Mouse (Mus musculus) lung, postnatal 36 days (tissue): Measurements from ENCODE around the gene Socs3.

Experiments used
- DNase-seq: peaks from one replicate; pipeline ENCODE4 v3.0.0; 2022; ENCODE audit warnings: mixed read lengths

Socs3 gene

GRCm38 (mm10) chr11:117994250-117995057 lies 24.6 kb upstream of the Socs3 start:
- peak; percentile 52 for DNase-seq

GRCm38 (mm10) chr11:117993190-117994175 lies 23.6 kb upstream of the Socs3 start:
- DNase-seq = no peak

- DNase-seq = peak; percentile 79
Observed at GRCm38 (mm10) chr11:117991502-117992470, 21.9 kb upstream of the Socs3 start.

- no peak for DNase-seq
Observed at GRCm38 (mm10) chr11:117989926-117990325, 20.1 kb upstream of the Socs3 start.

GRCm38 (mm10) chr11:117989241-117989640 lies 19.4 kb upstream of the Socs3 start:
- DNase-seq = no peak

GRCm38 (mm10) chr11:117987968-117988367 lies 18.1 kb upstream of the Socs3 start:
- peak; percentile 68 for DNase-seq

- DNase-seq = peak; percentile 92
Observed at GRCm38 (mm10) chr11:117987032-117987451, 17.2 kb upstream of the Socs3 start.

GRCm38 (mm10) chr11:117986126-117987031 lies 16.5 kb upstream of the Socs3 start, which contains the start of gene Pgs1:
Pgs1 (plus strand) TSS chr11:117986292.
- DNase-seq = peak; percentile 94

- DNase-seq = no peak
Observed at GRCm38 (mm10) chr11:117983770-117984169, 13.9 kb upstream of the Socs3 start.

- peak; percentile 62 for DNase-seq
Observed at GRCm38 (mm10) chr11:117982426-117982825, 12.6 kb upstream of the Socs3 start.

GRCm38 (mm10) chr11:117979388-117979787 lies 9.5 kb upstream of the Socs3 start:
- DNase-seq = no peak

GRCm38 (mm10) chr11:117977694-117978360 lies 8.0 kb upstream of the Socs3 start:
- no peak for DNase-seq

- DNase-seq = peak; percentile 91
Observed at GRCm38 (mm10) chr11:117976081-117976582, 6.3 kb upstream of the Socs3 start.

- no peak for DNase-seq
Observed at GRCm38 (mm10) chr11:117975211-117975967, 5.5 kb upstream of the Socs3 start.

GRCm38 (mm10) chr11:117974327-117975125 lies 4.7 kb upstream of the Socs3 start:
- peak; percentile 63 for DNase-seq

- DNase-seq = no peak
Observed at GRCm38 (mm10) chr11:117973569-117973968, 3.7 kb upstream of the Socs3 start.

GRCm38 (mm10) chr11:117972656-117973558 lies 3.1 kb upstream of the Socs3 start:
- DNase-seq = no peak
